Mouse (Mus musculus) forebrain, embryonic 15.5 days (tissue): ENCODE data around the gene Relb. TPM values are rescaled to one million over a fixed set of nuclear protein-coding genes. Genes with fewer than 3 reads are reported as not detected.

Experiments
- ATAC-seq: fragments of 200-750 bp; cut with Nextera tagmentation; replicated peaks from 2 replicates; pipeline ENCODE4 v1.8.0; 2017; ENCODE audit warnings: mild to moderate bottlenecking, moderate TSS enrichment, moderate library complexity
- H3K27ac ChIP-seq: fragments of 300-500 bp; sonication (generic); replicated peaks from 2 replicates; pipeline ENCODE4 v1.5.1; 2015; ENCODE audit warnings: mild to moderate bottlenecking, inconsistent platforms
- H3K27me3 ChIP-seq: fragments of 300-500 bp; sonication (generic); 2 replicates; pipeline ENCODE4 v1.6.1; 2015; ENCODE audit warnings: inconsistent platforms
- H3K36me3 ChIP-seq: fragments of 300-500 bp; sonication (generic); 2 replicates; pipeline ENCODE4 v1.6.1; 2015; ENCODE audit warnings: mild to moderate bottlenecking, inconsistent platforms
- H3K4me1 ChIP-seq: fragments of 300-500 bp; sonication (generic); 2 replicates; pipeline ENCODE4 v1.6.1; 2015; ENCODE audit warnings: inconsistent platforms
- H3K4me2 ChIP-seq: fragments of 300-500 bp; sonication (generic); replicated peaks from 2 replicates; pipeline ENCODE4 v1.6.1; 2015; ENCODE audit warnings: mild to moderate bottlenecking, inconsistent platforms
- H3K4me3 ChIP-seq: fragments of 300-500 bp; sonication (generic); 2 replicates; pipeline ENCODE4 v1.5.1; 2015; ENCODE audit warnings: mild to moderate bottlenecking, inconsistent platforms
- H3K9ac ChIP-seq: fragments of 300-500 bp; sonication (generic); replicated peaks from 2 replicates; pipeline ENCODE4 v1.6.1; 2015; ENCODE audit warnings: mild to moderate bottlenecking, inconsistent platforms
- H3K9me3 ChIP-seq: fragments of 300-500 bp; sonication (generic); 2 replicates; pipeline ENCODE4 v1.6.1; 2016; ENCODE audit warnings: inconsistent platforms
- WGBS: fragments of 180-500 bp; shearing (Covaris S2); methylation state at CpG from one replicate; pipeline ENCODE4 v1.1.7; 2015; ENCODE audit warnings: mixed read lengths; 5-methylcytosine and 5-hydroxymethylcytosine counted together
- polyA plus RNA-seq: library from polyadenylated mRNA; unstranded; fragments of >200 nt; fragmentation: Nextera tagmentation; extraction: Ambion mirVana; gene quantifications from 2 replicates; pipeline ENCODE4 v1.2.1, GENCODE M21; 2015

Relb gene
- polyA plus RNA-seq, 1 experiment from 2014 or later = 2.6 TPM

DNA sequence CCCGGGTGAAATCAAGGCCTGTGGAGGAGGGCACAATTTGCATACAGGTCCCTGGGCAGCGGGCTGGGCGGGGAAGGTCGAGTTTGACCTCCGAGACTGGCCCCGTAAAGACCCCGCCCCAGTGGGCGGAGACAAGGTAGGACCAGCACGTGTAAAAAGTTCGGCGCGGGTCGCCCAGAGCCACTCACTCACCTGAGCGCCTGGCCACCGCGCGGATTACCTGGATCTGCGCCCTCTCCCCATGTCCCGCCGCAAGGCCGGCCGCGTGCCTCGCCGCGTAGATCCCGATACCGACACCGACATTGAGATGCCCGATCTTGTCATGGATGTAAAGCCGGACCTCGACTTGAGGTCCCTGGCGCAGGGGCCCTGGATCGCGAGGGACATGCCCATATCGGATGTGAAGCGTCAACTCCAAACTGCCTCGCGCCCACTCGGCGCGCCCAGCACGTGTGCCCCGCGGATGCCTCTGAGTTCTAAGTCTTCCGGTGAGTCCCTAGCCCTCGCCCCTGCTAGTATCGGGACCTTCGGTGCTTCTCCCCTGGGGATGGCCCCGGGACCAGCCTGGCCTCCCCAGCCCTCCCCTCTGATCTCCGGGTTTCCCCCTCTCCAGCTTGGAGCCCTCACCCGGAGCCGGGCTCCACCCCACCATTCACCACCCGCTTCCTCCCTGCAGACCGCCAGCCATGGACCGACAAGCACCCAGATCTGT is 51.9 kb downstream of the Relb start, which contains the start of the genes Zfp296 and Gemin7:
Zfp296 (plus strand) TSS at position 147 of the 712 bp plus-strand sequence.
Gemin7 (minus strand) TSS at position 455 of the 712 bp plus-strand sequence.
- H3K4me2 ChIP-seq = peak within 1 kb of the TSS; percentile 46
- H3K36me3 ChIP-seq = peaks cover 7% of the 10 kb centered on the region
- no peak for ATAC-seq
- peaks cover 39% of the 10 kb centered on the region for H3K27me3 ChIP-seq
- WGBS = 1% methylated on average over 56 of the region's 56 CpGs
- no peaks in the 10 kb centered on the region for H3K9me3 ChIP-seq
- peak within 1 kb of the TSS; percentile 40 for H3K9ac ChIP-seq
- no peak within 1 kb of the TSS for H3K27ac ChIP-seq
- peak within 1 kb of the TSS; percentile 34 for H3K4me3 ChIP-seq
- peaks cover 23% of the 10 kb centered on the region for H3K4me1 ChIP-seq

DNA sequence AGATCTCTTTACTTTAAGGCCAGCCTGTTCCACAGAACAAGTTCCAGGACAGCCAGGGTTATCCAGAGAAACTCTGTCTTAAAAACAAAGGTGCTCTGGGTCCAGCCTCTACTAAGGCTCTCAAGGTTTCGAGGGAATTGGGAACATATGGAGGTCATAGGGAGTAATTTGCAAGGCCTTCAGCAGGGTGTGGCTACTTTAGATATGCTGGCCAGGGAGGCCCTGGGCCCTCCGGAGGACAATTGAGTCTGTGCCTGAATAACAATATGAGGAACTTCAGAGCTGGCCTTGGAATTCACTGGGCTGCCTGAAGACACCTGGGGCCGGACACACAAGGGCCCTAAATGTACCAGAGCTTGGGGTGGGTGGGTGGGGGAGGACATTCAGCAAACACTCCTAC is 53.7 kb downstream of the Relb start:
- Histone ChIP-seq H3K4me1 (peaks cover 32% of the 10 kb centered on the region), H3K9me3 (no peaks in the 10 kb centered on the region), H3K36me3 (no peaks in the 10 kb centered on the region; the same call in none of the 2 replicates), H3K27ac (no peak overlapping the region), H3K4me2 (no peak overlapping the region), H3K9ac (no peak overlapping the region), H3K4me3 (no peak overlapping the region), H3K27me3 (peaks cover 39% of the 10 kb centered on the region)
- ATAC-seq = no peak
- 77% methylated on average over 3 of the region's 3 CpGs for WGBS

DNA sequence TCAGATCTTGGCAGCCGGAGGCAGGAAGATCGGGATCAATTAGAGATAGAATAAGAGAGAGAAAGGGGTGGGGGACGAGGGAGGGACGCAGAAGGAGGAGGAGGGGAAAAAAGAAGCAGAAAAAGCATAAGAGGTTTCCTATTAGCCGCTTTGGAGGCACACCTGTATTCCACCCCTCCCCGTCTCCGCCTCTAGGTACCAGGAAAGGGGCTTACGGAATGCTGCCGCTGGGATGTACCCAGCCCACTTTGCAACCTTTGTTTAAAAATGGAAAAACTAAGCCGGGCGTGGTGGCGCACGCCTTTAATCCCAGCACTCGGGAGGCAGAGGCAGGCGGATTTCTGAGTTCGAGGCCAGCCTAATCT is 55.5 kb downstream of the Relb start:
- H3K4me3 ChIP-seq = peak overlapping the region; percentile 73
- no peaks in the 10 kb centered on the region for H3K9me3 ChIP-seq
- peak overlapping the region; percentile 73 for H3K9ac ChIP-seq
- H3K27me3 ChIP-seq = peaks cover 35% of the 10 kb centered on the region
- peak overlapping the region; percentile 50; the same call in 1 of the 2 replicates for H3K27ac ChIP-seq
- H3K36me3 ChIP-seq = peaks cover 5% of the 10 kb centered on the region
- peak overlapping the region; percentile 96 for H3K4me2 ChIP-seq
- ATAC-seq = no peak; the same call in 1 of the 2 replicates
- WGBS = 27% methylated on average over 16 of the region's 16 CpGs
- H3K4me1 ChIP-seq = peaks cover 32% of the 10 kb centered on the region

DNA sequence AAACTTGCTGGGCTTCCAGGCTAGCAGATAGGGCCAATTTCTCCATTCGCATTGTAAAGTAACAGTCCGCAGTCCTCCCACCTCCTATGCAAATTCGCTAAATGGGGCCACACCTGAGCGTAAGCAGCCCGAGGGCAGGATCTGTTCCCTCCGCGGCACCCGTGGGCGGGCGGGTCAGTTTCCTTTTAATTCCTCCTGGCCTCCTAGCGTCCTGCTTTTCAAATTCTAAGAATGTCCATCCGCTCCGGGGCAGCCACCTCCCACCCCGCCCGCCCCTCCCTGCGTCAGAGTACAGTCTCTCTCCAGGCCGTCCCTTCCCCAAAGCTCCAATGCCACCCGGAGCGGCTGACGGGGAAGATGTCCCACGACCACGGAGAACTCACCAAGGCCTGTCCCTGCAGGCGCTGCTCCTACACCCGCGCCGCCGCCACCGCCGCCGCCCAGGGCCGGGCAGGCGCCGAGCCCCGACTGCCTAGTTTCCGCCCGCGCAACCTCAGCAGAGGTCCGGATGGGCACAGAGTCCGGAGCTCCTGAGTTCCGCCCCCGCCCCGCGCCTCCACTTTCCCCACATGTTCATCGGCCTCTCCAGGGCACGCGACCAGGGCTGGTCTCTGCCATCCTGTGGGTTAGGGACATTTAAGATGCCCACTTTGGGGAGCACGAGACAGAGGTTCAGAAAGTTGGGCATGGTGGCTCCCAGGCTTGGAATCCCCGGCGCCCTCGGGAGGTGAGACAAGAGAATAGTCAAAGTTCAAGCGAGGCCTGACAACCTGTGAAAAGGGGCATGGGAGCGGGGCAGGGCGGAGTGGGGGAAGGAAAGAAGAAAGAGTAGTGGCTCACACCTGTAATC is 56.1 kb downstream of the Relb start:
- Histone ChIP-seq H3K27ac (peak overlapping the region; percentile 50), H3K4me3 (peak overlapping the region; percentile 73), H3K9me3 (no peaks in the 10 kb centered on the region), H3K36me3 (peaks cover 7% of the 10 kb centered on the region), H3K4me2 (peak overlapping the region; percentile 96), H3K9ac (peak overlapping the region; percentile 73), H3K4me1 (peaks cover 32% of the 10 kb centered on the region), H3K27me3 (peaks cover 29% of the 10 kb centered on the region)
- peak; percentile 88 for ATAC-seq
- under 1% methylated on average over 53 of the region's 53 CpGs for WGBS

DNA sequence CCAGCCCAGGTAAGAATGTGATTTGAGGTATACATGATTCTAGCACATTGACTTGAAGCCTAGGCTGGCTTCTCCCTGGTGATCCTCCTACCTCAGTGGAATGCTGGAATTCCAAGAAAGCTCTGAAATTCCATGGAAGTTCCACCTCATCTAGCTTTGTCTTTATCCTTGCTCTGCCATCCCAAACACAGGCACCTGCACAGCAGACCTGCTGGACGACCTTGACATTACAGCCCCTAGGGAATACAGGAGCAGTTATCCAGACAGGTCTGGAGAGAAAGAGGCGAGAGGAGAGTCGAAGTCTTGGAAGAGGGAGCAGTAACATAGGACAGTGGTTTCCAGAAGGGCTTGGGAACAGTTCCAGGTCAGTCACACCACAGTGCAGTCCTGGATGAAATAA is 59.6 kb downstream of the Relb start:
- Histone ChIP-seq H3K9ac (no peak overlapping the region), H3K9me3 (no peaks in the 10 kb centered on the region), H3K4me1 (peaks cover 23% of the 10 kb centered on the region), H3K36me3 (peaks cover 19% of the 10 kb centered on the region), H3K4me2 (no peak overlapping the region), H3K27me3 (no peaks in the 10 kb centered on the region), H3K4me3 (no peak overlapping the region), H3K27ac (no peak overlapping the region)
- no peak for ATAC-seq
- 92% methylated on average over 3 of the region's 3 CpGs for WGBS

DNA sequence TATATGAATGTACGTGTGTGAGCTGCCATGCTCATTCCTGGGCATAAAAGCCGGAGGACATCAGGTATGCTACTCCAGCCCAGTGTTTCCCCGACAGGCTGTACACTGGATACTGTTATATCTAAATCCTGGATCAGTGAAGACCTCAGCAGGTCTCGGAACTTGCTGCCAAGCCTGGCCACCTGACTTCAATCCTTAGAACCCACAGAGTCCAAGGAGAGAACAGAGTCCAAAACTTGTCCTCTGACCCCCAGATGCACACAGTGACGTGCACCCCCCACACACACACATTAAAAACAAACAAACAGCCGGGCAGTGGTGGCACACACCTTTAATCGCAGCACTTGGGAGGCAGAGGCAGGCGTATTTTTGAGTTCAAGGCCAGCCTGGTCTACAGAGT is 61.8 kb downstream of the Relb start:
- no peak for ATAC-seq
- Histone ChIP-seq H3K36me3 (peaks cover 27% of the 10 kb centered on the region), H3K27ac (no peak overlapping the region), H3K4me1 (peaks cover 21% of the 10 kb centered on the region), H3K9me3 (no peaks in the 10 kb centered on the region), H3K27me3 (no peaks in the 10 kb centered on the region), H3K4me3 (no peak overlapping the region), H3K9ac (no peak overlapping the region), H3K4me2 (no peak overlapping the region)
- WGBS = 92% methylated on average over 8 of the region's 8 CpGs

DNA sequence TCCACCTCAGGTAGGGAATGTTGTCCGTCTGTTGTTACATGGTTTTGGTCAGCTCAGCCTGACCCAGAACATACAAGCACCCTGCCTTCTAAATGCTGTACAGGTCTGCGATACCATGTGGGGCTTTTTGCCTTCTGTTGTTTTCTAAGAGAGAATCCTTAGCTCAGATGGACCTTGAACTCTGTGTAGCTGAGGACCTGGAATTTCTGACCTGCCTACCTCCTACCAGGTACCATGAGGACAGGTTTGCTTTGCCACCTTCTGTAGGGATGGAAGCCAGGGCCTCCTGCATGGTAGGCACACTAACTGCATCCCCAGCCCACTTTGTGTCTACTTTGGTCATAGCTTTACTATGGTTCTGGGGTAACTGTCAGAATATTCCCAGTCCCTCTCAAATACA is 63.4 kb downstream of the Relb start:
- Histone ChIP-seq H3K9ac (no peak overlapping the region), H3K9me3 (no peaks in the 10 kb centered on the region), H3K4me3 (no peak overlapping the region), H3K4me2 (no peak overlapping the region), H3K27ac (no peak overlapping the region), H3K36me3 (peaks cover 27% of the 10 kb centered on the region), H3K27me3 (no peaks in the 10 kb centered on the region), H3K4me1 (peaks cover 16% of the 10 kb centered on the region)
- WGBS = 94% methylated on average over 2 of the region's 2 CpGs
- no peak for ATAC-seq

DNA sequence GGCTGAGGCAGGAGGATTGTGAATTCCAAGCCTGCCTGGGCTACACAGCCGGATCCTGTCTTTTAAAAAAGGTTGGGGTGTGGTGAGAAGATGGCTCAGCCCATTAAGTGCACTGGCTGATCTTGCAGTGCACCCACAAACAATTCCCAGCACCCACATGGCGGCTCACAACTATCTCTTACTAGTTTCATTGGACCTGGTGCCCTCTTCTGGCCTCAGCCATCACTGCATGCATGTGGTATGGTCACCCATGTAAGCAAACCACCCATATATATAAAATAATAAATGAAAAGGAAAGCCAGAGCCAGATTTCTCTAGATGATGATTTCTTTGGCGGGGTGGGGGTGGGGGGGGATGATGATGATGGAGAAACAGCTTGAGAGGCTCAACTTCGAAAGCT is 64.8 kb downstream of the Relb start:
- H3K4me2 ChIP-seq = no peak overlapping the region
- no peak overlapping the region for H3K4me3 ChIP-seq
- H3K27me3 ChIP-seq = no peaks in the 10 kb centered on the region
- H3K36me3 ChIP-seq = peaks cover 25% of the 10 kb centered on the region
- no peaks in the 10 kb centered on the region for H3K9me3 ChIP-seq
- 95% methylated on average over 4 of the region's 4 CpGs for WGBS
- peaks cover 30% of the 10 kb centered on the region for H3K4me1 ChIP-seq
- no peak for ATAC-seq
- H3K27ac ChIP-seq = no peak overlapping the region
- H3K9ac ChIP-seq = no peak overlapping the region

DNA sequence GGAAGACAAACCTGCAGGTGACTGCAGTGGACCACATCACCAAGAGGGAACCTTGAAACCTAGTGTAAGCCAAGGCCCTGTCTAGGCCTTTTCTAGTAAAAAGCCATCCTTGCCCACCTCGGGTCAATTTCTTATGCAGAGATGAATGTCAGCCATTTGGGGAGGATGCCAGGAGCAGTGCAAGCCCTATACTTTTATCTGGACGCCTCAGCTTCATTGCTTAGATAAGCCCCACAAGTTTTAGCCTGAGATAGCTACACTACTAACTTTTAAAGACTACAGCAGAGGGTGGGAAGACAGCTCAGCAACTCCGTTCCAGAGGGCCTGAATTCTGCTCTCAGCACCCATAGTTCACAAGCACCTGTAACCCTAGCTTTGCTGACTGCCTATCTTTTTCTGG is 65.4 kb downstream of the Relb start:
- no peak overlapping the region for H3K9ac ChIP-seq
- no peak for ATAC-seq
- peaks cover 35% of the 10 kb centered on the region for H3K4me1 ChIP-seq
- H3K9me3 ChIP-seq = no peaks in the 10 kb centered on the region
- H3K4me2 ChIP-seq = no peak overlapping the region
- H3K27ac ChIP-seq = no peak overlapping the region
- no peak overlapping the region for H3K4me3 ChIP-seq
- H3K36me3 ChIP-seq = peaks cover 23% of the 10 kb centered on the region
- WGBS = 88% methylated on average over 3 of the region's 3 CpGs
- H3K27me3 ChIP-seq = no peaks in the 10 kb centered on the region

DNA sequence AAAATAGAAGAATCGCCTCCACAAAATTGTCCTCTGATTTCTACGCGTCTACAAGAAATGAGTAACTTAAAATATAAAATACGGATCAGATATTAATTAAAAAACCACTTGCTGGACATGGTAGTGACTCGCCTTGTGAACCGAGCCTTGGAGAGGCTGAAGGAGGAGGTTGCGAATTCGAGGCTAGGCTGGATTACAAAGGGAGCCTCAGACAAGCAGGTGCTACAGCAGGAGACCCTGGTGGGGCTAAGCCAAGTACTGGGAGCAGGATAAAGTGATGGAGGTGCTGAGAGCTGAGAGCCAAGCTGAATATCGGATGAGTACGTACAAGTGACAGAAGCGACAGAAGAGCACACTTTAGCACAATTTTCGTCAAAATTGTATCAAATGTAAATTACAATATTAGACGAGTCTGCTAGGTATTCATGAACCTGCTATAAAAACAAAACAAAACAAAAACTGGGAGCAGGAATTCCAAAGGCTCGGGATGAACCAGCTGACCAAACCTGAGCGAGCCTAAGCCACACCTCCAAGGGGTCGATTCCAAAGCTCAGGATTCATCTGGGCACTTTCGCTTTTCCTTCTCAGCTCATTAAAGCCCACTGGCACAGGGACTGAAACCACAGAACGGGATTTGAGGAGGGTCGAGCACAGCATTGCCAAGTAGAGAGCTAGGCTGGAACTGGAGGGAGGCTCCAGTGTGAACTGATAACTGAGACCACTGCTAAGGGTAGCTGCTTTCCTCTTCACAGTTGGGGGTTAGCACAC is 66.4 kb downstream of the Relb start, which contains the start of gene Ppp1r37:
Ppp1r37 (minus strand) TSS at position 434 of the 768 bp plus-strand sequence.
- ATAC-seq = peak; percentile 47
- Histone ChIP-seq H3K9me3 (no peaks in the 10 kb centered on the region), H3K27ac (peak within 1 kb of the TSS; percentile 96), H3K4me3 (peak within 1 kb of the TSS; percentile 77), H3K4me2 (peak within 1 kb of the TSS; percentile 95), H3K4me1 (peaks cover 46% of the 10 kb centered on the region), H3K36me3 (peaks cover 20% of the 10 kb centered on the region), H3K9ac (peak within 1 kb of the TSS; percentile 91), H3K27me3 (no peaks in the 10 kb centered on the region)
- 2% methylated on average over 19 of the region's 19 CpGs for WGBS

DNA sequence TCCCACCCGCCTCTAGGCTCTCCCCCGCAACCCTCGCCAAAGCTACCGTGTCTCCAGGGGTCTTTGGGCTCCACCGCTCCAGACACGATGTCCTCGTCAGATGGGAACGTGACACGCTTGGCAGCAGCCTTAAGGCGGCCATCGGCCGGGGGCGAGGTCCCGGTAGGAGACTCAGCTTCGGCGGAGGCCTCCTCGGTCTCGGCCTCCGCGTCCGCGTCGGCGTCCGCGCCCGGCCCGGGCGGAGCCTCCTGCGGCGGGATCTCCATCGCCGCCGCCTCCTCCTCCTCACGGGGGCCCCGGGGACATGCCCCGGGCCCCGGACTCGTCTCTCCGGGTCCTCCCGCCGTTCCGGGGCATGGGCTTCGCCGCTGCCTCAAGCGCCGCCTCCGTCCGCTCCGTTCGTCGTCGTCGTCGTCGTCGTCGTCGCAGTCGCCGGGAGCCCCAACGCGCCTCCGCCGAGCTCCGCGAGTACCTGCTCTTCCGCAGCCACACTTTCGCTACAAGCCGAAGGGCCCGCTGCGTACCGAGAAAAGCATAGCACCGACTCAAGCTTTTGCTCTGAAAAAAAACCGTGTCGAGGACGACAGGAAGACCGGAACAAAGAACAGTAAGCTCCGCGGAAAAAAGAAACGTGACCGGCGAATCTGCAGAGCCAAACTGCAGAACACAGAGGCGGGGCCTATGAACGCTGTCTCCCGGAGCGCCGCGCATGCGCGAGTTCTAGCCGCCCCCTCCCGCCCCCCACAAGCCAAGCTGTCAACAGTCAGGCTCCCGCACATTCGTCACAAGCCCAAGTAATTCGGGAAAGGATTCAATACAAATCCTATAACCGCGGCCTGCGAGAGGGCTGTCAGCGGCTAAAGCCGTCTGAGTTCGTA is 67.2 kb downstream of the Relb start:
- H3K27ac ChIP-seq = peak overlapping the region; percentile 96
- H3K27me3 ChIP-seq = no peaks in the 10 kb centered on the region
- peak overlapping the region; percentile 91 for H3K9ac ChIP-seq
- peak overlapping the region; percentile 77 for H3K4me3 ChIP-seq
- under 1% methylated on average over 102 of the region's 102 CpGs for WGBS
- no peaks in the 10 kb centered on the region for H3K9me3 ChIP-seq
- H3K4me1 ChIP-seq = peaks cover 54% of the 10 kb centered on the region
- H3K4me2 ChIP-seq = peak overlapping the region; percentile 95
- ATAC-seq = peak; percentile 90
- H3K36me3 ChIP-seq = peaks cover 19% of the 10 kb centered on the region
